ENCODE assay signal across 13 mouse cellular contexts in the genomic region with DNA sequence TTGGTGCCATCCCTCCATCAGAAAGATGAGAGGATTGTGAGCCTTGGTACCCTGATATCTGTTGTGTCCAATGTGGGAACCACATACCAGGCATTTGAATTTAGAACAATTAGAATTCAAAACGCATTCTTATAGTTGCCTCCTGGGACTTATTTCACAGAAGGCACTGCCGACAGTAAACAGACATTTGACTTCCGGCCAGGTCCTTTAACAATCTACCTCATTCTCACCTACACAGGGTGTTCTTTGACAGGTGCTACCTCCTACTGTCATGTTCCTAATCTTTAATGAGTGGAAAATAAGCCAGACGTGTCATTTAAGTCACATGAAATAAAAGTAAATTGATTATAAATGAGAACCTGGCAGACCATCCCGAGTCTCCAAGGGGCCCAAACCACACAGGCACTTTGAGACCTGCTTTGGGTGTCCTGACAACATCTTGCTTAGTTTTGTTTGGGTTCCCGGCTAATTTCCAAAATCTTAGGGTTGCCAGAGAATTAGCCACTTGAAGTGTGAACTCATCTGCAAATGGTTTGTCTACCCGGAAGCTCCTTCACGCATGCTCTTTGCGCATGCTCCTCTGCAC.
"Had no signal": no experiment of that assay in that cellular context is flagged by ENCODE, and none has a peak within 500 bp of the region (broad histone marks: within the 10 kb centered on the region; RNA-seq: fewer than 3 reads in every experiment).

No protein-coding gene starts in this region.

- H3K27ac ChIP-seq: left cerebral cortex, adult 2 months; limb, embryonic 10.5 days; liver, embryonic 12.5 days; midbrain, embryonic 10.5 days; neural tube, embryonic 13.5 days had no signal

- H3K9me3 ChIP-seq: limb, embryonic 10.5 days; liver, embryonic 12.5 days; midbrain, embryonic 10.5 days; neural tube, embryonic 13.5 days had no signal

- H3K4me1 ChIP-seq: limb, embryonic 10.5 days; liver, embryonic 12.5 days; midbrain, embryonic 10.5 days; neural tube, embryonic 13.5 days had no signal

- H3K9ac ChIP-seq: liver, embryonic 12.5 days; lung, embryonic 14.5 days; neural tube, embryonic 13.5 days had no signal

- H3K36me3 ChIP-seq: limb, embryonic 10.5 days; liver, embryonic 12.5 days; midbrain, embryonic 10.5 days; neural tube, embryonic 13.5 days had no signal

- H3K27me3 ChIP-seq: liver, embryonic 12.5 days; neural tube, embryonic 13.5 days had no signal

- H3K4me2 ChIP-seq: liver, embryonic 12.5 days; lung, embryonic 14.5 days; neural tube, embryonic 13.5 days had no signal

- DNase-seq: kidney, postnatal 25 days; lung, embryonic 14.5 days; lung, postnatal 10 days; lung, postnatal 4 days; midbrain, embryonic 14.5 days; retina, postnatal 1 day; right cerebral cortex, postnatal 14 days; thymus, postnatal 36 days had no signal

- H3K4me3 ChIP-seq: left cerebral cortex, adult 2 months; limb, embryonic 10.5 days; liver, embryonic 12.5 days; midbrain, embryonic 10.5 days; neural tube, embryonic 13.5 days had no signal

- ATAC-seq: liver, embryonic 12.5 days had no signal
